In the genomic region with DNA sequence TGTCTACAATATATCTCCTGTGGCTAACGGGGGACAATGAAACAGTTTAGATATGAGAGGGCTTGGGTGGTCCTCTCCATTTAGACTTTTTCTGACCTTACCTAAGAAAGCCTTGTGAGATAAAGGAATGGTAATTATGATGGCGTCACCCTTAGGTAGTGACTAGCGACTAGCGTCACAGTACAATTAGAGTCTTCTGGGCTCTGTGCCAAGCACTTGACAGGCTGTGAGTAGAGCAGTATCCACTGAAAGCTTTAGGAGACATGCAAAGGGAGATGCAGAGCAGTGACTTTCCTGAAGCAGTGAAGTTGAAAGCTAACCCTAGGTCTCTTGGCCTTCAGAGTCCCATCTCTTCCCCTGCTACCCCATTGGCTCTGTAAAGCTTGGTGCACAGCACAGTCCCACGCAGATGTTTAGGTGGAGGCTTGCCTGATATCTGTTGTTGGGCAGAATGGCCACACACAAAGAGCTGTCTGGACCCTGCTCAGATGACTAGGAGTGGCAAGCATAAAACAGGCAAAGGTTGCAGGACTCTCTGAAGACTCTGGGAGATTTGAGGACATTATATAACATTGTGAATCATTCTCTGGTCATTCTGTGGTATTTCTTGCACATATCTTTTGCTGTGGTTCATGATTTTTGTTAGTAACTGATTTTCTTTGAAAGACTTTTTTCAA, we compare ENCODE assay signal across 9 mouse cellular contexts. TPM values are rescaled to one million over a fixed set of nuclear protein-coding genes. Genes with fewer than 3 reads are reported as not detected.
DNase-seq lines count a peak whose midpoint lies in the region; ATAC-seq lines count a peak whose summit lies in the region.
"Had no signal": no experiment of that assay in that cellular context is flagged by ENCODE, and none has a peak within 500 bp of the region (broad histone marks: within the 10 kb centered on the region; RNA-seq: fewer than 3 reads in every experiment).

No protein-coding gene starts in this region.

- DNase-seq in embryo, embryonic 11 days, result peak; percentile 25
- no peak for DNase-seq in embryo, embryonic 10.5 days (ENCODE audit: low spot score)
- DNase-seq in NIH3T3 (ENCODE audit: low read depth), result peak; percentile 25
- peak; percentile 26 for DNase-seq in limb, embryonic 10.5 days (ENCODE audit: low spot score)
- no peak for DNase-seq in gastrocnemius, postnatal 36 days
- DNase-seq in gastrocnemius, adult 18-20 months (ENCODE audit: low spot score), result no peak
- no peak for DNase-seq in layer of hippocampus, adult 9-11 months

- no peaks in the 10 kb centered on the region for H3K36me3 ChIP-seq in heart, embryonic 15.5 days
- no peaks in the 10 kb centered on the region for H3K36me3 ChIP-seq in limb, embryonic 10.5 days

- no peak overlapping the region for H3K4me2 ChIP-seq in heart, embryonic 15.5 days

- H3K27ac ChIP-seq in heart, embryonic 15.5 days, result peak overlapping the region; percentile 66
- no peak overlapping the region; the same call in 1 of the 2 replicates for H3K27ac ChIP-seq in limb, embryonic 10.5 days

- no peak overlapping the region for H3K4me3 ChIP-seq in heart, embryonic 15.5 days
- H3K4me3 ChIP-seq in limb, embryonic 10.5 days, result no peak overlapping the region
- H3K4me3 ChIP-seq: myocyte had no signal

- peaks cover 10% of the 10 kb centered on the region for H3K4me1 ChIP-seq in heart, embryonic 15.5 days (replicated peaks)
- H3K4me1 ChIP-seq in limb, embryonic 10.5 days, result peaks cover 21% of the 10 kb centered on the region

- no peaks in the 10 kb centered on the region for H3K27me3 ChIP-seq in heart, embryonic 15.5 days
- H3K27me3 ChIP-seq in limb, embryonic 10.5 days (ENCODE audit: low read depth, poor library complexity, severe bottlenecking), result no peaks in the 10 kb centered on the region

- H3K9ac ChIP-seq in heart, embryonic 15.5 days, result no peak overlapping the region

- H3K9me3 ChIP-seq in heart, embryonic 15.5 days (replicated peaks), result no peaks in the 10 kb centered on the region
- no peaks in the 10 kb centered on the region for H3K9me3 ChIP-seq in limb, embryonic 10.5 days (replicated peaks)

- 19% methylated on average over 5 of the region's 5 CpGs for WGBS in heart, embryonic 15.5 days
- WGBS in limb, embryonic 10.5 days, result 79% methylated on average over 5 of the region's 5 CpGs

- ATAC-seq in heart, embryonic 15.5 days (replicated peaks; ENCODE audit: insufficient number of reproducible peaks, insufficient read depth, low FRiP score, low read depth), result peak; percentile 77

- intact Hi-C loops in gastrocnemius, postnatal 36 days (cut with DNase I), result no loop called here

RNA-seq across cellular contexts. Expression of a gene that starts 48.1 kb away (rescaled TPM):
- polyA plus RNA-seq in heart, embryonic 15.5 days (2015; fragmentation: Nextera tagmentation; extraction: Ambion mirVana), result 35.6 and 44.8 TPM in 2 replicates
- polyA plus RNA-seq in limb, embryonic 10.5 days (2016; fragmentation: Nextera tagmentation; extraction: Ambion mirVana), result 49.3 and 68.9 TPM in 2 replicates
- 1 to 10 TPM; 1.7 to 1.9 TPM for total RNA-seq in gastrocnemius, postnatal 36 days (2021)
- total RNA-seq in gastrocnemius, adult 18-20 months (2021), result 1 to 10 TPM; 1.6 to 1.8 TPM

Comparison
In these comparisons a context has a peak if more than half of its experiments do, and no peak if none do; other contexts are left out.
1. DNase-seq: peak in embryo, embryonic 11 days (single experiment), NIH3T3 (single experiment) and limb, embryonic 10.5 days (single experiment); none in embryo, embryonic 10.5 days (single experiment), gastrocnemius, postnatal 36 days (0 of 2), gastrocnemius, adult 18-20 months (single experiment) and layer of hippocampus, adult 9-11 months (single experiment).